Mouse (Mus musculus): ENCODE data around the gene Senp6. TPM values are rescaled to one million over a fixed set of nuclear protein-coding genes. Genes with fewer than 3 reads are reported as not detected.
A peak's percentile ranks its signal among the peaks of the same experiment; 100 is the strongest.

Gene Senp6
- polyA plus RNA-seq, 1 experiment, result 24.9 TPM

GRCm38 (mm10) chr9:80171241-80171640 is 104.5 kb downstream of the Senp6 start:
- H3K27me3 ChIP-seq (ENCODE audit: control insufficient read depth, insufficient read depth, insufficient read length), result no peaks in the 10 kb centered on the region
- TF ChIP-seq MYOD1 (IDR thresholded peaks at IDR 0.05; ENCODE audit: control insufficient read depth in 1 of 3, insufficient read length in 2 of 3, low read depth in 2 of 3), result no peak
- no peak for TF ChIP-seq SRF (IDR thresholded peaks at IDR 0.05; ENCODE audit: control insufficient read depth, insufficient read length, low read depth)
- no peak for TF ChIP-seq TCF12 (IDR thresholded peaks at IDR 0.05; ENCODE audit: insufficient read depth, poor library complexity, severe bottlenecking)
- no peak for TF ChIP-seq POLR2A (IDR thresholded peaks at IDR 0.05; ENCODE audit: insufficient read length, low read depth)
- TF ChIP-seq REST (IDR thresholded peaks at IDR 0.05; ENCODE audit: insufficient read depth, insufficient read length), result no peak
- TF ChIP-seq USF1 (IDR thresholded peaks at IDR 0.05; ENCODE audit: low read depth), result no peak
- TF ChIP-seq E2F4 (IDR thresholded peaks at IDR 0.05; ENCODE audit: insufficient read depth), result no peak
- H3ac ChIP-seq (ENCODE audit: control insufficient read depth, insufficient read length), result no peak overlapping the region
- H3K4me3 ChIP-seq, result no peak overlapping the region
- H3K79me2 ChIP-seq (ENCODE audit: control insufficient read depth, insufficient read depth), result no peaks in the 10 kb centered on the region
- no peaks in the 10 kb centered on the region for H3K36me3 ChIP-seq (ENCODE audit: control insufficient read depth, insufficient read depth)
- H3K4me2 ChIP-seq (ENCODE audit: low read depth), result no peak overlapping the region

- Histone ChIP-seq H3ac (ENCODE audit: control insufficient read depth, insufficient read length) (no peak overlapping the region), H3K27me3 (ENCODE audit: control insufficient read depth, insufficient read depth, insufficient read length) (no peaks in the 10 kb centered on the region), H3K79me2 (ENCODE audit: control insufficient read depth, insufficient read depth) (no peaks in the 10 kb centered on the region), H3K4me2 (ENCODE audit: low read depth) (no peak overlapping the region), H3K36me3 (ENCODE audit: control insufficient read depth, insufficient read depth) (no peaks in the 10 kb centered on the region), H3K4me3 (no peak overlapping the region)
- TF ChIP-seq USF1 (IDR thresholded peaks at IDR 0.05; ENCODE audit: low read depth) (no peak), CEBPB (IDR thresholded peaks at IDR 0.05; ENCODE audit: insufficient read depth, poor library complexity, severe bottlenecking) (no peak), MAX (IDR thresholded peaks at IDR 0.05; ENCODE audit: low read depth) (no peak), MYOD1 (IDR thresholded peaks at IDR 0.05; ENCODE audit: control insufficient read depth in 1 of 3, insufficient read length in 2 of 3, low read depth in 2 of 3) (no peak), SRF (IDR thresholded peaks at IDR 0.05; ENCODE audit: control insufficient read depth, insufficient read length, low read depth) (no peak), TCF3 (IDR thresholded peaks at IDR 0.05; ENCODE audit: insufficient read length, low read depth) (no peak), E2F4 (IDR thresholded peaks at IDR 0.05; ENCODE audit: insufficient read depth) (no peak), MYOG (IDR thresholded peaks at IDR 0.05; ENCODE audit: control insufficient read depth in 1 of 3, insufficient read depth in 1 of 3, insufficient read length in 2 of 3, low read depth in 2 of 3) (no peak), POLR2AphosphoS2 (IDR thresholded peaks at IDR 0.05; ENCODE audit: insufficient read length, low read depth) (no peak), REST (IDR thresholded peaks at IDR 0.05; ENCODE audit: insufficient read depth, insufficient read length) (no peak), TCF12 (IDR thresholded peaks at IDR 0.05; ENCODE audit: insufficient read depth, poor library complexity, severe bottlenecking) (no peak)
Observed at GRCm38 (mm10) chr9:80172396-80173222, 105.9 kb downstream of the Senp6 start.

- no peak for TF ChIP-seq SRF (IDR thresholded peaks at IDR 0.05; ENCODE audit: control insufficient read depth, insufficient read length, low read depth)
- no peak for TF ChIP-seq CEBPB (IDR thresholded peaks at IDR 0.05; ENCODE audit: insufficient read depth, poor library complexity, severe bottlenecking)
- peak in 1 of 3 experiments; percentile 29 for TF ChIP-seq MYOG (IDR thresholded peaks at IDR 0.05; ENCODE audit: control insufficient read depth in 1 of 3, insufficient read depth in 1 of 3, insufficient read length in 2 of 3, low read depth in 2 of 3)
- no peak for TF ChIP-seq REST (IDR thresholded peaks at IDR 0.05; ENCODE audit: insufficient read depth, insufficient read length)
- H3K4me2 ChIP-seq (ENCODE audit: low read depth), result peak overlapping the region; percentile 24
- H3K4me3 ChIP-seq, result no peak overlapping the region
- no peaks in the 10 kb centered on the region for H3K79me2 ChIP-seq (ENCODE audit: control insufficient read depth, insufficient read depth)
- H3ac ChIP-seq (ENCODE audit: control insufficient read depth, insufficient read length), result no peak overlapping the region
- H3K36me3 ChIP-seq (ENCODE audit: control insufficient read depth, insufficient read depth), result no peaks in the 10 kb centered on the region
- no peaks in the 10 kb centered on the region for H3K27me3 ChIP-seq (ENCODE audit: control insufficient read depth, insufficient read depth, insufficient read length)
Observed at GRCm38 (mm10) chr9:80173629-80174028, 106.9 kb downstream of the Senp6 start.

GRCm38 (mm10) chr9:80176696-80177478 is 110.2 kb downstream of the Senp6 start:
- H3K36me3 ChIP-seq (ENCODE audit: control insufficient read depth, insufficient read depth), result no peaks in the 10 kb centered on the region
- H3ac ChIP-seq (ENCODE audit: control insufficient read depth, insufficient read length), result no peak overlapping the region
- no peak for TF ChIP-seq MYOG (IDR thresholded peaks at IDR 0.05; ENCODE audit: control insufficient read depth in 1 of 3, insufficient read depth in 1 of 3, insufficient read length in 2 of 3, low read depth in 2 of 3)
- no peak for TF ChIP-seq CEBPB (IDR thresholded peaks at IDR 0.05; ENCODE audit: insufficient read depth, poor library complexity, severe bottlenecking)
- no peak for TF ChIP-seq SRF (IDR thresholded peaks at IDR 0.05; ENCODE audit: control insufficient read depth, insufficient read length, low read depth)
- TF ChIP-seq MYOD1 (IDR thresholded peaks at IDR 0.05; ENCODE audit: control insufficient read depth in 1 of 3, insufficient read length in 2 of 3, low read depth in 2 of 3), result no peak
- TF ChIP-seq E2F4 (IDR thresholded peaks at IDR 0.05; ENCODE audit: insufficient read depth), result no peak
- no peak for TF ChIP-seq USF1 (IDR thresholded peaks at IDR 0.05; ENCODE audit: low read depth)
- no peak for TF ChIP-seq TCF3 (IDR thresholded peaks at IDR 0.05; ENCODE audit: insufficient read length, low read depth)
- TF ChIP-seq POLR2A (IDR thresholded peaks at IDR 0.05; ENCODE audit: insufficient read length, low read depth), result no peak
- TF ChIP-seq TCF12 (IDR thresholded peaks at IDR 0.05; ENCODE audit: insufficient read depth, poor library complexity, severe bottlenecking), result no peak
- TF ChIP-seq POLR2AphosphoS2 (IDR thresholded peaks at IDR 0.05; ENCODE audit: insufficient read length, low read depth), result no peak
- TF ChIP-seq REST (IDR thresholded peaks at IDR 0.05; ENCODE audit: insufficient read depth, insufficient read length), result no peak
- no peak for TF ChIP-seq MAX (IDR thresholded peaks at IDR 0.05; ENCODE audit: low read depth)
- H3K27me3 ChIP-seq (ENCODE audit: control insufficient read depth, insufficient read depth, insufficient read length), result no peaks in the 10 kb centered on the region
- no peaks in the 10 kb centered on the region for H3K79me2 ChIP-seq (ENCODE audit: control insufficient read depth, insufficient read depth)
- no peak overlapping the region for H3K4me3 ChIP-seq
- no peak overlapping the region for H3K4me2 ChIP-seq (ENCODE audit: low read depth)

Data from myocyte (in vitro differentiated cells).